Comparison of ENCODE assay signal across 12 mouse cellular contexts in the genomic region with DNA sequence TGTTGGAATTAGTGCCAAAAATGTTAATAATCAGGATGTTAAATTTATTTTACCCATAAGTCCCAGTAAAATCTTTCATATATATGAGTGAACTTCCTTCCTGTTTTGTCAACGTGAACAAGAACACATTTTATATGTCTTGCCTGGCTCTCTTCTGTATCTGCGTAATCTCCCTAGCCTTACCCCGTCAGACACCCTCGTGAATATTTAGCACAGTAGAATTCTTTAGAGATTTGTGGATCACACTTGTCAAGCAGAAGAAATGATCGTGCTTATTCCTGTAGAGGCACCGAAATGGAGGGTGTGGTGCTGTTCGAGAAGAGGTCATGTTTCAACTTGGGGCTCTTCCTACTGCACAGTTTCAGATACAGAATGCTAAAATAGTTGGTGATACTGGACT.
DNase-seq lines count a peak whose midpoint lies in the region; ATAC-seq lines count a peak whose summit lies in the region.
"Had no signal": no experiment of that assay in that cellular context is flagged by ENCODE, and none has a peak within 500 bp of the region (broad histone marks: within the 10 kb centered on the region; RNA-seq: fewer than 3 reads in every experiment).

No protein-coding gene starts in this region.

- WGBS in forebrain, embryonic 13.5 days = 61% methylated on average over 7 of the region's 7 CpGs
- 89% methylated on average over 7 of the region's 7 CpGs for WGBS in forebrain, embryonic 10.5 days
- WGBS in hindbrain, embryonic 12.5 days = 55% methylated on average over 7 of the region's 7 CpGs
- 25% methylated on average over 7 of the region's 7 CpGs for WGBS in midbrain, embryonic 14.5 days

- H3K9me3 ChIP-seq in forebrain, embryonic 13.5 days (replicated peaks) = no peaks in the 10 kb centered on the region
- no peaks in the 10 kb centered on the region for H3K9me3 ChIP-seq in forebrain, embryonic 10.5 days
- H3K9me3 ChIP-seq in hindbrain, embryonic 12.5 days (replicated peaks) = no peaks in the 10 kb centered on the region
- H3K9me3 ChIP-seq in midbrain, embryonic 14.5 days (ENCODE audit: control insufficient read depth, low read length) = no peaks in the 10 kb centered on the region

- ATAC-seq in forebrain, embryonic 13.5 days = peak; percentile 37; the same call in 1 of the 2 replicates
- no peak for ATAC-seq in hindbrain, embryonic 12.5 days (ENCODE audit: low FRiP score)
- no peak for ATAC-seq in midbrain, embryonic 14.5 days (ENCODE audit: low FRiP score, low TSS enrichment)
- ATAC-seq in erythroid progenitor cell, adult 5-6 weeks (replicated peaks; ENCODE audit: low FRiP score, poor library complexity, severe bottlenecking) = no peak
- ATAC-seq: Patski had no signal

- H3K4me1 ChIP-seq in forebrain, embryonic 13.5 days = peaks cover 33% of the 10 kb centered on the region
- H3K4me1 ChIP-seq in forebrain, embryonic 10.5 days = peaks cover 33% of the 10 kb centered on the region
- H3K4me1 ChIP-seq in hindbrain, embryonic 12.5 days = peaks cover 23% of the 10 kb centered on the region
- peaks cover 30% of the 10 kb centered on the region for H3K4me1 ChIP-seq in midbrain, embryonic 14.5 days (ENCODE audit: control insufficient read depth, insufficient read depth, low read length)

- H3K27ac ChIP-seq in forebrain, embryonic 13.5 days = peak overlapping the region; percentile 57
- no peak overlapping the region for H3K27ac ChIP-seq in forebrain, embryonic 10.5 days
- no peak overlapping the region for H3K27ac ChIP-seq in hindbrain, embryonic 12.5 days
- H3K27ac ChIP-seq in midbrain, embryonic 14.5 days (replicated peaks; ENCODE audit: low read depth, low read length) = peak overlapping the region; percentile 93
- H3K27ac ChIP-seq: liver, embryonic 14.5 days had no signal

- no peak for DNase-seq in forebrain, embryonic 10.5 days (ENCODE audit: extremely low spot score, low spot score)
- DNase-seq in brain, adult 2 months (ENCODE audit: low read depth, low spot score) = peak; percentile 43
- DNase-seq in midbrain, embryonic 14.5 days = peak; percentile 35
- DNase-seq in urinary bladder, adult 18-20 months (ENCODE audit: low spot score in 2 of 2) = no peak
- DNase-seq in kidney, postnatal 36 days = no peak
- DNase-seq: lung, postnatal 14 days; thymus, postnatal 14 days had no signal

- H3K9ac ChIP-seq in forebrain, embryonic 13.5 days = no peak overlapping the region
- no peak overlapping the region for H3K9ac ChIP-seq in hindbrain, embryonic 12.5 days
- no peak overlapping the region for H3K9ac ChIP-seq in midbrain, embryonic 14.5 days (replicated peaks; ENCODE audit: low read length)
- H3K9ac ChIP-seq: liver, embryonic 14.5 days had no signal

- H3K27me3 ChIP-seq in forebrain, embryonic 13.5 days = no peaks in the 10 kb centered on the region
- no peaks in the 10 kb centered on the region for H3K27me3 ChIP-seq in forebrain, embryonic 10.5 days (ENCODE audit: poor library complexity, severe bottlenecking)
- H3K27me3 ChIP-seq in hindbrain, embryonic 12.5 days = no peaks in the 10 kb centered on the region
- H3K27me3 ChIP-seq in midbrain, embryonic 14.5 days (ENCODE audit: control insufficient read depth, insufficient read depth, low read length) = no peaks in the 10 kb centered on the region

- H3K4me2 ChIP-seq in forebrain, embryonic 13.5 days = no peak overlapping the region
- H3K4me2 ChIP-seq in hindbrain, embryonic 12.5 days (replicated peaks) = peak overlapping the region; percentile 18; the same call in 1 of the 2 replicates
- H3K4me2 ChIP-seq in midbrain, embryonic 14.5 days (ENCODE audit: low read length) = peak overlapping the region; percentile 42; the same call in 1 of the 2 replicates

- no peak overlapping the region for H3K4me3 ChIP-seq in forebrain, embryonic 13.5 days
- no peak overlapping the region for H3K4me3 ChIP-seq in forebrain, embryonic 10.5 days
- no peak overlapping the region for H3K4me3 ChIP-seq in hindbrain, embryonic 12.5 days
- no peak overlapping the region for H3K4me3 ChIP-seq in midbrain, embryonic 14.5 days (replicated peaks; ENCODE audit: low read depth, low read length)

- no peaks in the 10 kb centered on the region for H3K36me3 ChIP-seq in forebrain, embryonic 13.5 days (ENCODE audit: poor library complexity, severe bottlenecking)
- no peaks in the 10 kb centered on the region for H3K36me3 ChIP-seq in forebrain, embryonic 10.5 days (replicated peaks)
- H3K36me3 ChIP-seq in hindbrain, embryonic 12.5 days = no peaks in the 10 kb centered on the region
- H3K36me3 ChIP-seq in midbrain, embryonic 14.5 days (ENCODE audit: control insufficient read depth, insufficient read depth, low read length) = no peaks in the 10 kb centered on the region

Comparison
In these comparisons a context has a peak if more than half of its experiments do, and no peak if none do; other contexts are left out.
1. H3K27ac ChIP-seq: peak in forebrain, embryonic 13.5 days (single experiment) and midbrain, embryonic 14.5 days (single experiment); none in forebrain, embryonic 10.5 days (single experiment) and hindbrain, embryonic 12.5 days (single experiment).
2. DNase-seq: peak in brain, adult 2 months (single experiment) and midbrain, embryonic 14.5 days (single experiment); none in forebrain, embryonic 10.5 days (single experiment), urinary bladder, adult 18-20 months (0 of 2) and kidney, postnatal 36 days (0 of 2).